Mouse (Mus musculus) lung, postnatal 0 days (tissue): ENCODE measurements around the gene Lcp2.

ENCODE experiments used
- CTCF ChIP-seq: IDR thresholded peaks from 2 replicates; pipeline ENCODE4 v1.5.1; 2016; ENCODE audit warnings: antibody characterized with exemption, mild to moderate bottlenecking
- EP300 ChIP-seq: IDR thresholded peaks from 2 replicates; pipeline ENCODE4 v1.6.1; 2016; ENCODE audit warnings: antibody characterized with exemption, mild to moderate bottlenecking, control low read depth

GRCm38 (mm10) chr11:34128412-34128811, 81.7 kb downstream of the Lcp2 start:
- TF ChIP-seq CTCF (no peak), EP300 (no peak)
